Mouse (Mus musculus): ENCODE data around the gene Ilf2. TPM values are rescaled to one million over a fixed set of nuclear protein-coding genes. Genes with fewer than 3 reads are reported as not detected.

The Ilf2 gene
- polyA plus RNA-seq, 1 experiment from 2014 or later = 219 TPM

DNA sequence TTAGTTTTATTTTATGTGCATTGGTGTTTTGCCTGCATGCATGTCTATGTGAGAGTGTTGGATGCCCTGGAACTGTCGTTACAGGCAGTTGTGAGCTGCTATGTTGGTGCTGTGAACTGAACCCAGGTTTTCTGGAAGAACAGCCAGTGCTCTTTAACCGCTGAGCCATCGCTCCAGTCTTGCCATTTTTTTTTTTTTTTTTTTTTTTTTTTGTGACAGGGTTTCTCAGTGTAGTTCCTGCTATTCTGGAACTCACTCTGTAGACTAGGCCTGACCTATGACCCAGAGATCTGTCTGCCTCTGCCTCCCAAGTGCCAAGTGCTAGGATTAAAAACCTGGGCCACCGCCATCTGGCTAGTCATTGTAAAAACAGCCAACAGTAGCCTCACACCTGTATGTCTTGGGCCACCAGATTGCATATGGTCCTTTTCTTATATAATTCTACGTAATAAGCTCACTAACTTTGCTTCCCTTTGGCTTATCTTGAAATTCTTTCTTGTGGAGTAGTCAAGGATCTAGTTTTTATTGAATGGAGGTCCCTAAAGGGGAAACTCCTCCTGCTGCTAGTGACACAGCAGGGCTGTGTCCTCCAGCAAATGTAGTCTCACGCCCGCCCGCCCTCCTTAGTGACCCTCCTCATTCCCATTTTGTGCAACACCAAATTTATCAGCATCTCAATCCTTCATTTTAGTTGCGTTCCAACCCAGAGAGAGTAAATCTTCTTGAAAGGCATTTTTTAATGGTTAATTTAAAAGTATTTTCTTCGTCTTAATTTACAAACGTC, 30.3 kb upstream of the Ilf2 start:
- peak overlapping the region; percentile 32; the same call in 1 of the 2 replicates for H3K4me3 ChIP-seq
- H3K4me1 ChIP-seq = peaks cover 16% of the 10 kb centered on the region
- H3K36me3 ChIP-seq = no peaks in the 10 kb centered on the region
- 52% methylated on average over 11 of the region's 11 CpGs for WGBS
- H3K9me3 ChIP-seq = no peaks in the 10 kb centered on the region
- H3K27me3 ChIP-seq = no peaks in the 10 kb centered on the region
- H3K9ac ChIP-seq = no peak overlapping the region
- H3K27ac ChIP-seq = peak overlapping the region; percentile 95
- peak overlapping the region; percentile 54 for H3K4me2 ChIP-seq
- ATAC-seq (ENCODE audit: borderline replicate concordance, extremely low read depth, low FRiP score, low TSS enrichment) = no peak

DNA sequence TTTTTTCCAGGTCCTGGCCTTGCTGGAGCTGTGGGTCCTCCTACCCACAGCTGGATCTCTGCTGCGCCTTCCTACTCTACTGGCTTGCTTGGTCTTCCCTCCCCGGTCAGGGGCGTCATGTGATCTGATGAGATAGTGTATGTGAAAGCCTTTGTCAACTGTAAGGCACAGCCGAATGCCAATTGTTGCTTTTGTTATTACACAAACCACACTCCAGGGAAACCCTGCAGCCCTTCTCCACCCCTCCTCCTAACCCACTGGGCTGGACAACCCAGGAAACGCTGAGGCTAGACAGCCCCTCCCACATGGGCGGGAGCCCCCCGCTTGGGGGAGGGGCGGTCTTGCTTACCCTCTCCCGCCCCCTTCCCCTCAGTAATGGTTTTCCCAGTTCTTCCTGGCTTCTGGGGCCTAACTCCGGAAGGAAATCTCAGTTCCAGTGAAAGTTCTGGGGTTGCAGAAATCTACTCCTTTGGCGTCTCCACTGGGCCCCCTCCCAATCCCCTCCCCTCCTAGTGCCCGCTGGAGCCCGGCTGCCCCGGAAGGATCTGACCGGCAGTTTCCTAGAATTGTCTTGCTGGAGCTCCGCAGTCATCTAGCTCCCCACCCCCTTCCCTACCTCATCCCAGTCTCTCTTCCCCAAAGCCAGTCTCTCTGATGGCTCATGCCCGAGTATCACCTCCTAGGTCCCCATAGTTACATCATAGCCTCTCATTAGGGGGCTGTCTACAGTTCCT, 29.4 kb upstream of the Ilf2 start:
- Histone ChIP-seq H3K4me3 (peak overlapping the region; percentile 32), H3K36me3 (no peaks in the 10 kb centered on the region), H3K4me2 (peak overlapping the region; percentile 54), H3K9ac (peak overlapping the region; percentile 25), H3K9me3 (no peaks in the 10 kb centered on the region), H3K27me3 (no peaks in the 10 kb centered on the region), H3K27ac (peak overlapping the region; percentile 95), H3K4me1 (peaks cover 21% of the 10 kb centered on the region)
- ATAC-seq (ENCODE audit: borderline replicate concordance, extremely low read depth, low FRiP score, low TSS enrichment) = peak; percentile 96
- under 1% methylated on average over 17 of the region's 17 CpGs for WGBS

DNA sequence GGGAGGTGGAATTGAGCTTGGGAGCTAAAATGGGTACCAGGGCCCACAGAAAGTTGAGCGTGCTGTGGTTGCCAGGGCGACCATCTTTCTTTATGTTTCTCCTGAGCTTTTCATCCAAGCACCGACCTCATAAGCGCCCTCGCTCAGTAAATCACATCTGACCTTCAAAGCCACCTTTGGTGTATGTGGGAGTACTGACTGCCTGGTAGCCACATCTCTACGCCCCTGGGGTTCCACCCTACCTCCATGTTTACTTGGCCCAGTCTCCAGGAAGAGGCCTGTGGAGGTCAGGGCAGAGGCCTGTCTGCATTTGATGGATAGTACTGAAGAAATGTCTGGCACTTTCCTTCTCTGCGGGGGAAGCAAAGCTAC, 28.8 kb upstream of the Ilf2 start:
- peak; percentile 23; the same call in 1 of the 2 replicates for ATAC-seq (ENCODE audit: borderline replicate concordance, extremely low read depth, low FRiP score, low TSS enrichment)
- H3K27ac ChIP-seq = peak overlapping the region; percentile 95
- H3K9me3 ChIP-seq = no peaks in the 10 kb centered on the region
- 34% methylated on average over 7 of the region's 7 CpGs for WGBS
- no peaks in the 10 kb centered on the region for H3K27me3 ChIP-seq
- H3K4me1 ChIP-seq = peaks cover 27% of the 10 kb centered on the region
- peak overlapping the region; percentile 32 for H3K4me3 ChIP-seq
- peak overlapping the region; percentile 54 for H3K4me2 ChIP-seq
- H3K36me3 ChIP-seq = no peaks in the 10 kb centered on the region
- peak overlapping the region; percentile 25; the same call in 1 of the 2 replicates for H3K9ac ChIP-seq

DNA sequence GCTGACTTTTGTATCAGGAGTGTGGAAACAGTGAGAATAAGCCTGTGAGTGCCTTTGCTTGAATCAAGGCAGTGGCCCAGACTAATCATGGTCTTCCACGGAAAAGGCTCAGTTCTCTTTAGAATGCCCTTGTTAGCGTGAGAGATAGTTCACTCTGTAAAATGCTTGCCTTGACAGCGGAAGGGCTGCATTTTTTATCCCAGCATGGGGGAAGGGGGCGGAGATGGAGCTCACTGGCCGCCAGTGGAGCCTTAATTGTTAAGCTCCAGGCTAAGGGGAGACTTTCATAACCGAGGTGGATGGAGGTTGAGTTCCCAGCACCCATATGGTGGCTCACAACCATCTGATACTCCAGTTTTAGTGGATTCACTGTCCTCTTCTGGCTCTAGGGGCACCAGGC, 27.3 kb upstream of the Ilf2 start:
- Histone ChIP-seq H3K4me1 (peaks cover 28% of the 10 kb centered on the region), H3K9ac (no peak overlapping the region), H3K4me2 (no peak overlapping the region), H3K27me3 (no peaks in the 10 kb centered on the region), H3K4me3 (no peak overlapping the region), H3K27ac (0 out of 2 replicates have a peak overlapping the region, but pooled peaks have one; percentile 43), H3K36me3 (no peaks in the 10 kb centered on the region), H3K9me3 (no peaks in the 10 kb centered on the region)
- no peak for ATAC-seq (ENCODE audit: borderline replicate concordance, extremely low read depth, low FRiP score, low TSS enrichment)
- 52% methylated on average over 6 of the region's 6 CpGs for WGBS

- Histone ChIP-seq H3K36me3 (no peaks in the 10 kb centered on the region), H3K9ac (no peak overlapping the region), H3K4me2 (peak overlapping the region; percentile 37), H3K9me3 (no peaks in the 10 kb centered on the region), H3K4me1 (peaks cover 21% of the 10 kb centered on the region), H3K27ac (peak overlapping the region; percentile 58; the same call in 1 of the 2 replicates), H3K4me3 (peak overlapping the region; percentile 20), H3K27me3 (no peaks in the 10 kb centered on the region)
- WGBS = 18% methylated on average over 12 of the region's 12 CpGs
- no peak for ATAC-seq (ENCODE audit: borderline replicate concordance, extremely low read depth, low FRiP score, low TSS enrichment)
Measured at GRCm38 (mm10) chr3:90450874-90451273, 25.1 kb upstream of the Ilf2 start.

DNA sequence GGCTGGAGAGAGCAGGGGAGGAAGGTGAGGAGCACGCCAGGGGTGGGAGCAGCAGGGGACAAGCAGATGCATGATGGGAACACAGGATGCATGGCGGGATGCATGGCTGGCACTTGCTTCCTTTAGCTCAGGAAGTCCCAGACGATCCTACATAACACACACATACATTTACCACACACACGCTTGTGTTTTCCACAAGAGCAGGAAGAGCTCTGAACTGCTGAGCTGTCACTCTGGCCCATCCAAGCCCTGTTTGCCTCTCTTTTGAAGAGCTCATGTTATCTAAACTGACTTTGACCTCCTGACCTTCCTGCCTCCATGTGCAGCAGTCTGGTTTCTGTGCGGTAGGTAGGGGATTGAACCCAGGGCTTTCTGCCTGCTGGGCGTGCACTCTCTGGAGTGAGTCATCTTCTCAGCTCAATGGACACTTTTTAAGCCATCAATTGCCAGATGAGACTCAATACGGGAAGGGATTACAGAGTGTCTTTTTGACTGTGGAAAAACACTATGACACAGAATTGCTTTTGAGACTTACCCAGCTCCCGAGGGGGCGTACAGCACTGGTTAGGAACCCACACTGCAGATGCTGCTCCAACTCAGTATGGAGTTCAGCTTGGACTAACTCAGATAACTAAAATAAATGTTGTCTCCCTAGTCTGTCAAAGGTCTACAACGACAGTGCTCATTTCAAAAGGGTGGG, 24.4 kb upstream of the Ilf2 start:
- peaks cover 20% of the 10 kb centered on the region for H3K4me1 ChIP-seq
- 28% methylated on average over 10 of the region's 10 CpGs for WGBS
- no peak overlapping the region for H3K9ac ChIP-seq
- no peaks in the 10 kb centered on the region for H3K36me3 ChIP-seq
- ATAC-seq (ENCODE audit: borderline replicate concordance, extremely low read depth, low FRiP score, low TSS enrichment) = no peak
- no peaks in the 10 kb centered on the region for H3K27me3 ChIP-seq
- H3K9me3 ChIP-seq = no peaks in the 10 kb centered on the region
- H3K4me3 ChIP-seq = peak overlapping the region; percentile 20
- peak overlapping the region; percentile 58 for H3K27ac ChIP-seq
- peak overlapping the region; percentile 37 for H3K4me2 ChIP-seq

DNA sequence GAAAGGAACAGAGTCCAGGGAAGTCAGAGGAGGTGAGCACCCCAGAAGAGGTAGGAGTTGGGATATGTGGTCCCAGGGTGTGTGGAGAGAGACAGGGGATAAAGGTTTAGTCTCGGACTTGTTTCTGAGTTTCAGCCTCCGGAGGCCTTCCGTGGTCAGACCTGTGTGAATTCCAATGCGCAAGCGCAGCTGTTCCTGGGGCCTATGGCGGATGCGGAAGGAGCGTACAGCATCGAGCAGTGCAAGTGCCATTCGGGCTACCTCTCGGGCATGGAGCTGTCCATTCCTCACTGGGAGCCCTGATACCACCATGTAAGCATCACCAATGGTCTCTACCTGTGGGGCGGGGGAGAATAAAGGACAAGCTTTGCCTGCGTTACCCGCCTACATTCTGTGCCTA, 21.0 kb upstream of the Ilf2 start:
- no peak overlapping the region for H3K4me2 ChIP-seq
- no peaks in the 10 kb centered on the region for H3K36me3 ChIP-seq
- ATAC-seq (ENCODE audit: borderline replicate concordance, extremely low read depth, low FRiP score, low TSS enrichment) = no peak
- H3K9ac ChIP-seq = no peak overlapping the region
- H3K27ac ChIP-seq = no peak overlapping the region
- H3K9me3 ChIP-seq = no peaks in the 10 kb centered on the region
- H3K4me3 ChIP-seq = no peak overlapping the region
- H3K4me1 ChIP-seq = peaks cover 14% of the 10 kb centered on the region
- H3K27me3 ChIP-seq = no peaks in the 10 kb centered on the region
- 83% methylated on average over 14 of the region's 14 CpGs for WGBS

DNA sequence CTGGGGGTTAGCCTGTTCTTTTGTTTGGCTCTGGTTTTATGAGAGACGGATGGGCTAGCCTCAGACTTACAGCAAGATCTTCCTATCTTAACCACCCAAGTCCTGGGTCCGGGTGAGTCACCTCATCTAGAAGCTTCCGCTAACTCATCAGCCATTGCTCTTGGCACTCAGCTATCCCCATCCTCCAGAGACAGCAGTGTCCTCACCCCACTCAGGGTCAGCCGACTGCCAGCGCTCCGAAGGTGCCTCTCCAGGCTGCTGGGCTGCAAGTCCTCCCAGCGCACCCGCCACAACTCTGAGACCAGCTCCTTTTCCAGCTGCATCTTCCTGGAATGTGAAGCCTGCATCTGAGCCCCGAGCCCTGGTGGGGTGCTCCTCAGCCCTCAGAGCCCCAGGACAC, 16.2 kb upstream of the Ilf2 start:
- H3K4me3 ChIP-seq = no peak overlapping the region
- H3K27ac ChIP-seq = no peak overlapping the region
- H3K9me3 ChIP-seq = no peaks in the 10 kb centered on the region
- 80% methylated on average over 9 of the region's 9 CpGs for WGBS
- H3K4me2 ChIP-seq = no peak overlapping the region
- H3K27me3 ChIP-seq = peaks cover 16% of the 10 kb centered on the region
- no peaks in the 10 kb centered on the region for H3K36me3 ChIP-seq
- H3K9ac ChIP-seq = no peak overlapping the region
- H3K4me1 ChIP-seq = peaks cover 5% of the 10 kb centered on the region; the same call in 1 of the 2 replicates
- no peak for ATAC-seq (ENCODE audit: borderline replicate concordance, extremely low read depth, low FRiP score, low TSS enrichment)

DNA sequence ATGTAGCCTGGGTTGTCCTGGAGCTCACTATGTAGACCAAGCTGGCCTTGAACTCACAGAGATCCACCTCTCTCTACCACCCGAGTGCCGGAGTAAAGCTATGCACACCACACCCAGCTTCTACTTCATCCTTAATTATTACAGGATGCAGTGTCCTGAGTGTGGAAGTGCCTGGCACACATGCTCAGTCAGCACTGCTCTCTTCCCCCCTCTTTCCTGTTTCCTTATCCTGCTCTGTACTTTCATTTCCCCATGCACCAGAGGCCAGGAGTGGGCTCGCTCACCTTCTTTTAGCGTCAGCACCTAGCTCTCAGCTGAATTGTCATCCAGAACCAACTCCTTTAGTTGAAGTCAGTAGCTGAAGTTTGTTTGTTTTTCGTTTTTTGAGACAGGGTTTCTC, 15.6 kb upstream of the Ilf2 start:
- 50% methylated on average over 5 of the region's 5 CpGs for WGBS

GRCm38 (mm10) chr3:90461935-90462334, 14.0 kb upstream of the Ilf2 start:
- no peaks in the 10 kb centered on the region for H3K9me3 ChIP-seq
- peaks cover 24% of the 10 kb centered on the region for H3K4me1 ChIP-seq
- H3K9ac ChIP-seq = no peak overlapping the region
- no peak overlapping the region for H3K27ac ChIP-seq
- WGBS = 75% methylated on average over 3 of the region's 3 CpGs
- peaks cover 25% of the 10 kb centered on the region for H3K27me3 ChIP-seq
- H3K36me3 ChIP-seq = no peaks in the 10 kb centered on the region
- no peak overlapping the region for H3K4me2 ChIP-seq
- no peak for ATAC-seq (ENCODE audit: borderline replicate concordance, extremely low read depth, low FRiP score, low TSS enrichment)
- no peak overlapping the region for H3K4me3 ChIP-seq

More for the DNA sequence above, 15.6 kb upstream of the Ilf2 start:
- H3K9ac ChIP-seq = no peak overlapping the region
- peaks cover 22% of the 10 kb centered on the region for H3K27me3 ChIP-seq
- H3K9me3 ChIP-seq = no peaks in the 10 kb centered on the region
- no peaks in the 10 kb centered on the region for H3K36me3 ChIP-seq
- H3K4me3 ChIP-seq = no peak overlapping the region
- no peak overlapping the region for H3K4me2 ChIP-seq
- no peak for ATAC-seq (ENCODE audit: borderline replicate concordance, extremely low read depth, low FRiP score, low TSS enrichment)
- H3K4me1 ChIP-seq = peaks cover 11% of the 10 kb centered on the region
- no peak overlapping the region for H3K27ac ChIP-seq

- WGBS = 24% methylated on average over 7 of the region's 7 CpGs
- Histone ChIP-seq H3K27ac (no peak overlapping the region), H3K9ac (0 out of 2 replicates have a peak overlapping the region, but pooled peaks have one; percentile 6), H3K27me3 (peaks cover 25% of the 10 kb centered on the region), H3K4me1 (peaks cover 24% of the 10 kb centered on the region), H3K36me3 (no peaks in the 10 kb centered on the region), H3K4me3 (peak overlapping the region; percentile 61), H3K4me2 (peak overlapping the region; percentile 84), H3K9me3 (no peaks in the 10 kb centered on the region)
- ATAC-seq (ENCODE audit: borderline replicate concordance, extremely low read depth, low FRiP score, low TSS enrichment) = no peak
Measured at GRCm38 (mm10) chr3:90462579-90462978, 13.3 kb upstream of the Ilf2 start.
